Mouse (Mus musculus) G1E (cell line): ENCODE data around the gene Slfn14. TPM values are rescaled to one million over a fixed set of nuclear protein-coding genes. Genes with fewer than 3 reads are reported as not detected.

ENCODE experiments used
- ATAC-seq: 2 replicates; pipeline ENCODE4 v1.8.0; 2016; ENCODE audit warnings: mild to moderate bottlenecking; ENCODE audit not compliant: insufficient number of reproducible peaks, poor library complexity, low FRiP score, severe bottlenecking; ENCODE audit errors: extremely low read depth
- DNase-seq: peaks from one replicate; pipeline ENCODE4 v3.0.0; 2012; ENCODE audit warnings: low spot score
- H3K27me3 ChIP-seq: 2 replicates; pipeline ENCODE4 v1.6.1; 2012; ENCODE audit warnings: mild to moderate bottlenecking, low read length, inconsistent platforms; ENCODE audit not compliant: insufficient read depth
- H3K36me3 ChIP-seq: replicated peaks from 2 replicates; pipeline ENCODE3; 2012; ENCODE audit warnings: mild to moderate bottlenecking, inconsistent platforms
- H3K4me1 ChIP-seq: 2 replicates; pipeline ENCODE4 v1.6.1; 2012; ENCODE audit warnings: low read depth, low read length, inconsistent platforms, mixed read lengths; ENCODE audit not compliant: insufficient read depth
- H3K4me3 ChIP-seq: 2 replicates; pipeline ENCODE4 v1.5.1; 2012; ENCODE audit warnings: low read depth, mild to moderate bottlenecking, inconsistent platforms, low read length, moderate library complexity, mixed read lengths
- H3K9me3 ChIP-seq: replicated peaks from 2 replicates; pipeline ENCODE4 v1.6.1; 2012; ENCODE audit warnings: inconsistent platforms
- CTCF ChIP-seq: IDR thresholded peaks from 2 replicates; pipeline ENCODE4 v1.5.1; 2012; ENCODE audit warnings: low read depth, low read length, inconsistent platforms, mixed read lengths
- GATA1 ChIP-seq: IDR thresholded peaks from 2 replicates; pipeline ENCODE4 v1.6.1; 2012; ENCODE audit warnings: borderline replicate concordance, low read length, inconsistent platforms, mixed read lengths
- GATA2 ChIP-seq: IDR thresholded peaks from 2 replicates; pipeline ENCODE4 v1.6.1; 2012; ENCODE audit warnings: low read depth, low read length, inconsistent platforms, borderline replicate concordance
- POLR2AphosphoS5 ChIP-seq: IDR thresholded peaks from 2 replicates; pipeline ENCODE4 v1.6.1; 2012; ENCODE audit warnings: low read depth, low read length, inconsistent platforms; ENCODE audit not compliant: insufficient replicate concordance
- TAL1 ChIP-seq: conservative IDR thresholded peaks from 2 replicates; pipeline ENCODE4 v1.6.1; 2012; ENCODE audit warnings: low read depth, low read length, inconsistent platforms, mixed read lengths
- polyA plus RNA-seq: library from polyadenylated mRNA; stranded (reverse); fragments of >175 nt; gene quantifications from 2 replicates; pipeline ENCODE4 v1.2.3, GENCODE M21; 2012
- total RNA-seq, 2 experiments: library from RNA; stranded (forward) in 1 of 2; stranded (reverse) in 1 of 2; fragments of 200-1000 nt in 1 of 2; fragments of >200 nt in 1 of 2; fragmentation: Nextera tagmentation in 1 of 2; gene quantifications; 2 replicates each; pipeline ENCODE4 v1.2.3; 2014 to 2017

The Slfn14 gene
- total and polyA plus RNA-seq, 3 experiments, result 0.17 to 25.5 (median 1.8) TPM

DNA sequence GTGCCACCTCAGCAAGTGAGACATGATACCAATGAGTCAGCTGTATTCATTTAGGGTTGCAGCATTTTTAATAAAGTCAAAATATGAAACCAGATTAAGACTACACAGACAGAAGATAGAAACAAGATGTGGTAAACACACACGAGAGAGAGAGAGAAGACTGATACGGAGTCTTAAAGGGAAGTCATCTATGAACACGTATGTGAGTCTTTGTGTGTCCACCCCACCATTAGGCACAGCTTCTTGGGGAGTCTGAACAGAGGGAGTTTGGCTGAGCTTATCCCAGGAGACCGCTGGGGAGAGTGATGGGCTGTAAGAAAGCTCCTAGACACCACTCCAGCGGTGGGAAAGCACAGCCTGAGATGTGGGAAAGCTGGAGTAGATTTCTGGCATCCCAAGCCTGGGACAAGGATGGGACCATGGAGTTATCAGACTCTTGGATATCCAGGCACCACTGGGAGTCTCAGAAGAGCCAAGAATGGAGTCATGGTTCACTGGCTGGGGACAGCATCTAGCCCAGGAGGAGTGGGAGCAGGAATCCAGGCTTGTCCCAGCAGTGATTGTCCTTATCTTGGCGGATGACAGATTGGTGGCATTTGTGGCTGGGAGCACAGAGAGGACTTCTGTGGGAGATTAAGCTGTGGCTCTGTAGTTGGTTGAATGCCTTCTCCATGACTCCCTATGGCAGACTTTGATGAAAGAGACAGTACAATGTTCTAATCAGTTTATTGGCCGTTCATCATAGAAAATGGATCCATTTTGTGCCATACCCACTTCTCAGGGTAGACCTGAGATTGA lies 58.4 kb downstream of the Slfn14 start:
- peaks cover 33% of the 10 kb centered on the region for H3K4me1 ChIP-seq
- H3K36me3 ChIP-seq, result peaks cover 38% of the 10 kb centered on the region
- DNase-seq, result no peak
- no peak for ATAC-seq
- H3K4me3 ChIP-seq, result no peak overlapping the region
- TF ChIP-seq GATA1 (no peak), TAL1 (no peak), POLR2AphosphoS5 (no peak), GATA2 (no peak), CTCF (no peak)
- H3K27me3 ChIP-seq, result no peaks in the 10 kb centered on the region
- H3K9me3 ChIP-seq, result no peaks in the 10 kb centered on the region

GRCm38 (mm10) chr11:83225371-83225960 lies 61.1 kb downstream of the Slfn14 start:
- H3K9me3 ChIP-seq, result no peaks in the 10 kb centered on the region
- peak overlapping the region; percentile 72 for H3K4me3 ChIP-seq
- ATAC-seq, result no peak
- H3K27me3 ChIP-seq, result peaks cover 2% of the 10 kb centered on the region; the same call in 1 of the 2 replicates
- peaks cover 35% of the 10 kb centered on the region for H3K4me1 ChIP-seq
- H3K36me3 ChIP-seq, result peaks cover 38% of the 10 kb centered on the region
- no peak for DNase-seq
- TF ChIP-seq CTCF (no peak), GATA1 (no peak), GATA2 (no peak), TAL1 (no peak), POLR2AphosphoS5 (no peak)

Other genes starting within 250 kb of the Slfn14 start
- gene Slfn2, start 221.6 kb downstream of the Slfn14 start, total RNA-seq (2014; fragmentation: Nextera tagmentation), result 2.3 and 3.8 TPM in 2 replicates
- 44.5 and 48.4 TPM in 2 replicates for gene Slfn2, start 221.6 kb downstream of the Slfn14 start, total RNA-seq (2017)
- gene Slfn2, start 221.6 kb downstream of the Slfn14 start, polyA plus RNA-seq, result 0.72 and 0.96 TPM in 2 replicates
- gene Slfn1, start 169.9 kb downstream of the Slfn14 start, total RNA-seq (2014; fragmentation: Nextera tagmentation), result not detected in 2 replicates
- 0.17 and 0.22 TPM in 2 replicates for gene Slfn1, start 169.9 kb downstream of the Slfn14 start, total RNA-seq (2017)
- gene Slfn1, start 169.9 kb downstream of the Slfn14 start, polyA plus RNA-seq, result not detected in 2 replicates
- not detected in 2 replicates for gene Slfn4, start 111.5 kb downstream of the Slfn14 start, total RNA-seq (2014; fragmentation: Nextera tagmentation)
- gene Slfn4, start 111.5 kb downstream of the Slfn14 start, total RNA-seq (2017), result 0.05 and 0.06 TPM in 2 replicates
- not detected in 2 replicates for gene Slfn4, start 111.5 kb downstream of the Slfn14 start, polyA plus RNA-seq
- gene Slfn3, start 95.4 kb downstream of the Slfn14 start, total RNA-seq (2014; fragmentation: Nextera tagmentation), result not detected in 2 replicates
- 0.12 and 0.16 TPM in 2 replicates for gene Slfn3, start 95.4 kb downstream of the Slfn14 start, total RNA-seq (2017)
- gene Slfn3, start 95.4 kb downstream of the Slfn14 start, polyA plus RNA-seq, result not detected in 2 replicates
- gene Ap2b1, start 12.3 kb upstream of the Slfn14 start, total RNA-seq (2014; fragmentation: Nextera tagmentation), result 92.6 and 113 TPM in 2 replicates
- gene Ap2b1, start 12.3 kb upstream of the Slfn14 start, total RNA-seq (2017), result 68.5 and 76.5 TPM in 2 replicates
- 17.5 and 17.8 TPM in 2 replicates for gene Ap2b1, start 12.3 kb upstream of the Slfn14 start, polyA plus RNA-seq
- gene Pex12, start 15.9 kb upstream of the Slfn14 start, total RNA-seq (2014; fragmentation: Nextera tagmentation), result 6.8 and 8.6 TPM in 2 replicates
- 7.1 and 8.7 TPM in 2 replicates for gene Pex12, start 15.9 kb upstream of the Slfn14 start, total RNA-seq (2017)
- 2.7 and 3.0 TPM in 2 replicates for gene Pex12, start 15.9 kb upstream of the Slfn14 start, polyA plus RNA-seq
- gene Rasl10b, start 122.4 kb upstream of the Slfn14 start, total RNA-seq (2014; fragmentation: Nextera tagmentation), result not detected in 2 replicates
- gene Rasl10b, start 122.4 kb upstream of the Slfn14 start, total RNA-seq (2017), result 0.06 TPM in 1 of 2 replicates, not detected in the other
- 0.04 and 0.09 TPM in 2 replicates for gene Rasl10b, start 122.4 kb upstream of the Slfn14 start, polyA plus RNA-seq
- not detected in 2 replicates for gene Gas2l2, start 142.7 kb upstream of the Slfn14 start, total RNA-seq (2014; fragmentation: Nextera tagmentation)
- 0.05 and 0.06 TPM in 2 replicates for gene Gas2l2, start 142.7 kb upstream of the Slfn14 start, total RNA-seq (2017)
- not detected in 2 replicates for gene Gas2l2, start 142.7 kb upstream of the Slfn14 start, polyA plus RNA-seq
- gene 1700020L24Rik, start 151.0 kb upstream of the Slfn14 start, total RNA-seq (2014; fragmentation: Nextera tagmentation), result not detected in 2 replicates
- not detected in 2 replicates for gene 1700020L24Rik, start 151.0 kb upstream of the Slfn14 start, total RNA-seq (2017)
- gene 1700020L24Rik, start 151.0 kb upstream of the Slfn14 start, polyA plus RNA-seq, result not detected in 2 replicates
- not detected in 2 replicates for gene Mmp28, start 176.3 kb upstream of the Slfn14 start, total RNA-seq (2014; fragmentation: Nextera tagmentation)
- gene Mmp28, start 176.3 kb upstream of the Slfn14 start, total RNA-seq (2017), result 0.06 and 0.11 TPM in 2 replicates
- gene Mmp28, start 176.3 kb upstream of the Slfn14 start, polyA plus RNA-seq, result not detected in 2 replicates
- gene Taf15, start 186.4 kb upstream of the Slfn14 start, total RNA-seq (2014; fragmentation: Nextera tagmentation), result 99.5 and 106 TPM in 2 replicates
- gene Taf15, start 186.4 kb upstream of the Slfn14 start, total RNA-seq (2017), result 22.7 and 29.9 TPM in 2 replicates
- 41.8 and 47.1 TPM in 2 replicates for gene Taf15, start 186.4 kb upstream of the Slfn14 start, polyA plus RNA-seq
- not detected in 2 replicates for gene Heatr9, start 235.4 kb upstream of the Slfn14 start, total RNA-seq (2014; fragmentation: Nextera tagmentation)
- gene Heatr9, start 235.4 kb upstream of the Slfn14 start, total RNA-seq (2017), result not detected in 2 replicates
- not detected in 2 replicates for gene Heatr9, start 235.4 kb upstream of the Slfn14 start, polyA plus RNA-seq
- 3.1 TPM in 1 of 2 replicates, not detected in the other for gene Ccl5, start 243.8 kb upstream of the Slfn14 start, total RNA-seq (2014; fragmentation: Nextera tagmentation)
- gene Ccl5, start 243.8 kb upstream of the Slfn14 start, total RNA-seq (2017), result 0.29 TPM in 1 of 2 replicates, not detected in the other
- not detected in 2 replicates for gene Ccl5, start 243.8 kb upstream of the Slfn14 start, polyA plus RNA-seq